Comparison of ENCODE assay signal across 35 mouse cellular contexts in the genomic region with DNA sequence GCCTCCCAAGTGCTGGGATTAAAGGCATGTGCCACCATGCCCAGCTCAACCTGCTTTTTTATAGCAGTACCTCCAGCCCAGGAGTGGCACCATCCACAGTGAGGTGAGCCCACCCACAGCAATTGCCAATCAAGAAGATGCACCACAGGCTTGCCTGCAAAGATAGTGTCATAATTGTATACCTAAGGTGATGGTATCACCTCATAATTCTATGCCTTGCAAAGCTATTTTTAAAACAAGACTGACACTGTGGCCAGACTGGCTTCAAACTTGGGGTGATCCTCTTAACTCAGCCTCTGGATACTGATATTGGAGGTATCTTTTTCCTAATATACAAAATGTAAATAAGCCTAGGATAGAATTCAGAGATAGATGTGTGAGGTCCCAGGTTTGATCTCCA. TPM values are rescaled to one million over a fixed set of nuclear protein-coding genes. Genes with fewer than 3 reads are reported as not detected.
"Had no signal": no experiment of that assay in that cellular context is flagged by ENCODE, and none has a peak within 500 bp of the region (broad histone marks: within the 10 kb centered on the region; RNA-seq: fewer than 3 reads in every experiment).

No protein-coding gene starts in this region.

- H3K4me1 ChIP-seq: limb, embryonic 12.5 days; liver, embryonic 12.5 days; liver, embryonic 13.5 days; liver, embryonic 15.5 days; lung, embryonic 15.5 days had no signal

- DNase-seq: left cerebral cortex, postnatal 4 days; liver; liver, embryonic 13.5 days; liver, postnatal 0 days; lung, adult 18-20 months; lung, adult 2 months; lung, embryonic 14.5 days; lung, postnatal 10 days; lung, postnatal 14 days; lung, postnatal 36 days; lung, postnatal 4 days; midbrain, embryonic 14.5 days had no signal

- ATAC-seq: liver, embryonic 12.5 days; liver, postnatal 0 days; lung, postnatal 0 days; midbrain, embryonic 13.5 days; midbrain, embryonic 15.5 days; midbrain, embryonic 16.5 days had no signal

- H3K9ac ChIP-seq: limb, embryonic 12.5 days; limb, embryonic 13.5 days; limb, embryonic 15.5 days; liver, embryonic 12.5 days; liver, embryonic 13.5 days; liver, embryonic 14.5 days; liver, embryonic 15.5 days; liver, postnatal 0 days; lung, embryonic 14.5 days; lung, embryonic 15.5 days; midbrain, embryonic 12.5 days; midbrain, embryonic 13.5 days; midbrain, embryonic 15.5 days had no signal

- H3K27ac ChIP-seq: left cerebral cortex, adult 2 months; limb, embryonic 10.5 days; limb, embryonic 12.5 days; limb, embryonic 13.5 days; limb, embryonic 15.5 days; liver, embryonic 12.5 days; liver, embryonic 13.5 days; liver, embryonic 14.5 days; liver, embryonic 15.5 days; lung, embryonic 15.5 days; macrophage; midbrain, embryonic 10.5 days; midbrain, embryonic 12.5 days; midbrain, embryonic 13.5 days; midbrain, embryonic 15.5 days had no signal

- H3K36me3 ChIP-seq: limb, embryonic 12.5 days; limb, embryonic 13.5 days; limb, embryonic 15.5 days; liver, embryonic 12.5 days; liver, embryonic 15.5 days; lung, embryonic 15.5 days; midbrain, embryonic 10.5 days; midbrain, embryonic 13.5 days; midbrain, embryonic 15.5 days had no signal

- H3K4me3 ChIP-seq: left cerebral cortex, adult 2 months; limb, embryonic 10.5 days; liver, embryonic 12.5 days; liver, embryonic 13.5 days; liver, embryonic 15.5 days; lung, embryonic 15.5 days; megakaryocyte, embryonic 14.5 days; midbrain, embryonic 12.5 days; midbrain, embryonic 15.5 days; myocyte had no signal

- H3K4me2 ChIP-seq: limb, embryonic 12.5 days; limb, embryonic 13.5 days; limb, embryonic 15.5 days; liver, embryonic 11.5 days; liver, embryonic 12.5 days; liver, embryonic 13.5 days; liver, embryonic 15.5 days; lung, embryonic 14.5 days; lung, embryonic 15.5 days; midbrain, embryonic 12.5 days; midbrain, embryonic 13.5 days; midbrain, embryonic 15.5 days had no signal

RNA-seq across cellular contexts. Expression of a gene that starts 1.1 kb away (rescaled TPM):
- total RNA-seq: liver, adult 2 months; megakaryocyte progenitor cell, adult 5-6 weeks; megakaryocyte, adult 5-6 weeks; megakaryocyte-erythroid progenitor cell, adult 5-6 weeks had no signal
- polyA plus RNA-seq: liver, adult 2 months; liver, embryonic 13.5 days; liver, embryonic 15.5 days; liver, postnatal 0 days; lung, postnatal 0 days; macrophage; myocyte had no signal

RNA-seq across cellular contexts. Expression of a gene that starts 46.0 kb away (rescaled TPM):
- total RNA-seq: liver, adult 2 months had no signal
